Mouse (Mus musculus) thymus, adult 18-20 months (tissue): Measurements from ENCODE around the gene Mcat.

Experiments
- DNase-seq, 2 experiments: peaks; one replicate each; pipeline ENCODE4 v3.0.0; 2022; ENCODE audit warnings: mixed read lengths in 2 of 2

Gene Mcat

GRCm38 (mm10) chr15:83575543-83575942 lies 12.0 kb upstream of the Mcat start:
- no peak for DNase-seq

GRCm38 (mm10) chr15:83574731-83575351 lies 11.3 kb upstream of the Mcat start:
- DNase-seq: no peak

GRCm38 (mm10) chr15:83573606-83574005 lies 10.0 kb upstream of the Mcat start:
- DNase-seq: no peak

- DNase-seq: no peak
Measured at GRCm38 (mm10) chr15:83572132-83572531, 8.5 kb upstream of the Mcat start.

GRCm38 (mm10) chr15:83571636-83572035 lies 8.0 kb upstream of the Mcat start:
- no peak for DNase-seq

- DNase-seq: no peak
Measured at GRCm38 (mm10) chr15:83570641-83571040, 7.1 kb upstream of the Mcat start.

GRCm38 (mm10) chr15:83569682-83570081 lies 6.1 kb upstream of the Mcat start:
- DNase-seq: no peak

- DNase-seq: no peak
Measured at GRCm38 (mm10) chr15:83568544-83568943, 5.0 kb upstream of the Mcat start.

GRCm38 (mm10) chr15:83567728-83568127 lies 4.1 kb upstream of the Mcat start:
- DNase-seq: no peak

GRCm38 (mm10) chr15:83566006-83566405 lies 2.4 kb upstream of the Mcat start:
- no peak for DNase-seq

- no peak for DNase-seq
Measured at GRCm38 (mm10) chr15:83565434-83565833, 1.8 kb upstream of the Mcat start.

- DNase-seq: peak; percentile 39 to 48
Measured at GRCm38 (mm10) chr15:83563857-83564651, 467 bp upstream of the Mcat start.

- DNase-seq: peak; percentile 74 to 83
Measured at GRCm38 (mm10) chr15:83562626-83563270, 839 bp downstream of the Mcat start.

- DNase-seq: no peak
Measured at GRCm38 (mm10) chr15:83560941-83561477, 2.6 kb downstream of the Mcat start.

GRCm38 (mm10) chr15:83555161-83555974 lies 8.2 kb downstream of the Mcat start:
- DNase-seq: peak; percentile 80 to 85

- DNase-seq: no peak
Measured at GRCm38 (mm10) chr15:83553831-83554230, 9.8 kb downstream of the Mcat start.

GRCm38 (mm10) chr15:83550137-83550536 lies 13.4 kb downstream of the Mcat start:
- no peak for DNase-seq

GRCm38 (mm10) chr15:83547144-83547543 lies 16.4 kb downstream of the Mcat start:
- no peak for DNase-seq

- DNase-seq: no peak
Measured at GRCm38 (mm10) chr15:83546029-83546428, 17.6 kb downstream of the Mcat start.

- DNase-seq: no peak
Measured at GRCm38 (mm10) chr15:83541647-83542287, 21.8 kb downstream of the Mcat start.

- DNase-seq: no peak
Measured at GRCm38 (mm10) chr15:83539905-83540304, 23.7 kb downstream of the Mcat start.

GRCm38 (mm10) chr15:83538855-83539254 lies 24.7 kb downstream of the Mcat start:
- no peak for DNase-seq
